Mouse (Mus musculus) lung, embryonic 16.5 days (tissue): ENCODE data around the gene Lpp. TPM values are rescaled to one million over a fixed set of nuclear protein-coding genes. Genes with fewer than 3 reads are reported as not detected.

Experiments used
- ATAC-seq: fragments of 200-750 bp; cut with Nextera tagmentation; 2 replicates; pipeline ENCODE4 v1.8.0; 2017; ENCODE audit warnings: low read depth, mild to moderate bottlenecking, moderate library complexity
- H3K27ac ChIP-seq: fragments of 300-500 bp; sonication (generic); 2 replicates; pipeline ENCODE4 v1.5.1; 2014; ENCODE audit warnings: mild to moderate bottlenecking, control low read depth, low read length
- H3K27me3 ChIP-seq: fragments of 300-500 bp; sonication (generic); 2 replicates; pipeline ENCODE4 v1.6.1; 2014; ENCODE audit warnings: low read depth, low read length, mixed read lengths; ENCODE audit not compliant: control insufficient read depth, insufficient read depth
- H3K36me3 ChIP-seq: fragments of 300-500 bp; sonication (generic); 2 replicates; pipeline ENCODE4 v1.6.1; 2014; ENCODE audit warnings: low read length; ENCODE audit not compliant: control insufficient read depth, insufficient read depth
- H3K4me1 ChIP-seq: fragments of 300-500 bp; sonication (generic); replicated peaks from 2 replicates; pipeline ENCODE4 v1.6.1; 2014; ENCODE audit warnings: low read length, mixed read lengths; ENCODE audit not compliant: control insufficient read depth, insufficient read depth
- H3K4me2 ChIP-seq: fragments of 300-500 bp; sonication (generic); 2 replicates; pipeline ENCODE4 v1.6.1; 2014; ENCODE audit warnings: low read depth, low read length, control low read depth
- H3K4me3 ChIP-seq: fragments of 300-500 bp; sonication (generic); 2 replicates; pipeline ENCODE4 v1.5.1; 2014; ENCODE audit warnings: mild to moderate bottlenecking, low read length, control low read depth
- H3K9ac ChIP-seq: fragments of 300-500 bp; sonication (generic); 2 replicates; pipeline ENCODE4 v1.6.1; 2014; ENCODE audit warnings: low read length, control low read depth
- H3K9me3 ChIP-seq: fragments of 300-500 bp; sonication (generic); 2 replicates; pipeline ENCODE4 v1.6.1; 2016; ENCODE audit warnings: low read length; ENCODE audit not compliant: control insufficient read depth
- WGBS: fragments of 180-500 bp; shearing (Covaris S2); extraction: QIAGEN DNeasy Blood & Tissue Kit; methylation state at CpG from one replicate; pipeline ENCODE4 v1.1.7; 2014; 5-methylcytosine and 5-hydroxymethylcytosine counted together
- polyA plus RNA-seq: library from polyadenylated mRNA; unstranded; fragments of >200 nt; fragmentation: Nextera tagmentation; extraction: Ambion mirVana; gene quantifications from 2 replicates; pipeline ENCODE4 v1.2.1, GENCODE M21; 2015

Lpp gene
- polyA plus RNA-seq, 1 experiment from 2014 or later: 76.8 TPM

DNA sequence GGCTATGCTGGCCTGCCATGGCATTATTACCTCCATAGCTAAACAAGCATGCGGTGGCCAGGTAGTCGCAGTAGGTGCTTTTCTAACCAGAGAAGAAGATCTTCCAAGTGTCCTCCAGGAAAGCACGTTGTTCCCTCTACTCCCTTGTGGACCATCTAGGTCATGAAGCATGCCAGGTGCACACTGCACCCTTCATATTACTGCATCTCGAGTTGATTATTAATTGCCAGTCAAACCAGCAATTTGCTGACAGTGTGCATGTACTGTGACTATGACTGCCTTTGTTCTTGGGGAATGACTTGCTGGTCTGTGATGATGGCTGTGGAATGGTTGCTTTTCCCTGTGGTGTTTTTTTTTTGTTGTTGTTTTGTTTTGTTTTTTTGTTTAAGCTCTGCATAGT lies 45.1 kb downstream of the Lpp start:
- WGBS: 80% methylated on average over 4 of the region's 4 CpGs
- Histone ChIP-seq H3K27me3 (no peaks in the 10 kb centered on the region), H3K4me2 (no peak overlapping the region), H3K4me1 (peaks cover 31% of the 10 kb centered on the region), H3K9me3 (no peaks in the 10 kb centered on the region), H3K36me3 (no peaks in the 10 kb centered on the region), H3K4me3 (no peak overlapping the region), H3K27ac (no peak overlapping the region), H3K9ac (no peak overlapping the region)
- ATAC-seq: no peak

DNA sequence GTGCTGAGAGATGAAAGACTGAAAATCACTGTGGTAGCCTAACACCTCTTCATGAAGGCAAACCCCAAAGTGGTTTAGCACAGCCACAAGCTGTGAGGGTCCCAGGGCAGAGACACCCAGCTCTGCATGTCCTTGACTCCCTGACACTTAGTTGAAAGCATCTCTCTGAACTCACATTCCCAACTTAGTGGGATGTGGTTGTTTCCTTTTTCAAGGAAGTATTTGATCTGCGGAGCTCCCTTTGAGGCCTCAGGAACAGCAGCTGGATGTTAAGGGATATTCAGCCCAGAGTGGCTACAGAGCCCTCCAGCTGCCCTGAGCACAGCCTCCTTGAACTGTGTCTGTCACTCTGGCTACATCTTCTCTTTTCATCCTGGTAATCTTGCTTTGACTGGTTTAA lies 48.0 kb downstream of the Lpp start:
- Histone ChIP-seq H3K27me3 (no peaks in the 10 kb centered on the region), H3K4me1 (peaks cover 15% of the 10 kb centered on the region), H3K27ac (peak overlapping the region; percentile 12; the same call in 1 of the 2 replicates), H3K4me2 (no peak overlapping the region), H3K36me3 (peaks cover 4% of the 10 kb centered on the region), H3K9me3 (no peaks in the 10 kb centered on the region), H3K9ac (no peak overlapping the region), H3K4me3 (no peak overlapping the region)
- WGBS: 17% methylated on average over 1 of the region's 1 CpGs
- no peak for ATAC-seq

DNA sequence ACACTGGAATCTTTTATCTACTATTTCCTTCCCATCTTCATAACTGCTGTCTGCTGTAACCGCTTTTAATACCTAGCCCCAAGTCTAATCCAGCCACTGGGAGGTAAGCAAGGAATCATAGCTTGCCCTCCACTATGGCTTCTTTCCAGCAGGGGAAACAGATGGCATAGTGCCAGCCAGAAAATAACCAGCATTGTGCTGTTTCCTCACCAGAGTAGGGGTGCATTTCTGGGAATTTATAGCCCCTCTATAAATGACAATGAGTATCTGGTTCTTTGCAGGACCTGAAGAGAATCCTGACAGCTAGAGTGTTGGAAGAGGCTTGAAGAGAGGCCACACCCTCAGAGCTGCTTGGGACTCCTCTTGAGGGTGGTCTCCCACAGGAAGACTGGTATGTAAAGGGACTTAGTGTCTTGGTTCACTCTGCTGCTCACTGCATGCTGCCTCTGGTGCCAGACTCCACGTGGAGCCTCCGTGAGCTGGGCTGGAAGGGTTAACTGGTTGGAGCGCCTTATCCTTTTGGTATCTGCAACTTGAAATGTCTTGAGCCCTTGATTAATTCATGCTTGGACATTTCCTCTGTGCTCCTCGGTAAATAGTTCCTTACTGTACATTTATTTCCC lies 49.3 kb downstream of the Lpp start:
- no peaks in the 10 kb centered on the region for H3K9me3 ChIP-seq
- H3K36me3 ChIP-seq: peaks cover 4% of the 10 kb centered on the region
- no peak overlapping the region for H3K4me2 ChIP-seq
- H3K4me3 ChIP-seq: no peak overlapping the region
- peak overlapping the region; percentile 5; the same call in 1 of the 2 replicates for H3K27ac ChIP-seq
- H3K27me3 ChIP-seq: no peaks in the 10 kb centered on the region
- peak; percentile 24; the same call in 1 of the 2 replicates for ATAC-seq
- peaks cover 17% of the 10 kb centered on the region for H3K4me1 ChIP-seq
- no peak overlapping the region for H3K9ac ChIP-seq
- 28% methylated on average over 5 of the region's 5 CpGs for WGBS

DNA sequence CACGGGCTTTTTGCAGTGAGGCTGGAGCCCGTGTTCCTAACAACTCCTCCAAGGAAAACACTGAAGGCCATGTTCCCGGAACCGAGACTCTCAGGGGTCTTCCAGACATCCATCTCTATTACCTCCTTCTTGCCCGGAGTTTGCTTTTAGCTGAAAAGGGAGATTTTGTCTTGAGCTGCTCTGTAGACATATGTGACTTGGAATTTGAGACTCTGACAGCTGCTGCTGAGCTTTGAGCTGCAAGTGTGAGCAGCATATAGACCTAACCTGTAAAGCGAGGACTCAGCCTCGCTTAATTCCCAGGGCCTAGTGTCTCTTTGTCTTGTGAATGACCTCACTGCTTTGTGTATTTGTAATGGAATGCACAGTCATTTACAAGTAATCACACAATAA lies 49.8 kb downstream of the Lpp start:
- Histone ChIP-seq H3K27ac (peak overlapping the region; percentile 5; the same call in 1 of the 2 replicates), H3K4me2 (no peak overlapping the region), H3K4me1 (peaks cover 22% of the 10 kb centered on the region), H3K27me3 (no peaks in the 10 kb centered on the region), H3K9me3 (no peaks in the 10 kb centered on the region), H3K4me3 (no peak overlapping the region), H3K9ac (no peak overlapping the region), H3K36me3 (peaks cover 4% of the 10 kb centered on the region)
- 32% methylated on average over 7 of the region's 7 CpGs for WGBS
- no peak for ATAC-seq

DNA sequence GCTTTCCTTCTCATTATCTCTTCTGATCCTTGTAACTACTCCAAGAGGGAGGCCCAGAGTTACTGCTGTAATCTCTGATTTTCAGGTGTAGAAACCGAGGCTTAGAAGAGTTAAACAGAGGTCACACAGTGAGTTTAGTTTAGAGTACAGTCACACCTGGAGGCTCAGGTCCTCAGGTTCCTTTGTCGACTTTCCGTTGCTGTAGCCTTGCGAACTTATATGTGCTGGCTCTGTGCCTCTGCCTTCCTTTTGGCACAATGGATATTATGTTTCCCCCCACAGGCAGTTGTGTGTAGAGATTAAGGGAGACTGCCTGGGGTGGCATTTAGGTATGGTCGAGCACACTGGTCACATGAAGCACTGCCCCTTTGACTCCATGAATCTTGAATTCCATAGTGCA lies 50.2 kb downstream of the Lpp start:
- H3K27ac ChIP-seq: no peak overlapping the region
- H3K4me1 ChIP-seq: peaks cover 25% of the 10 kb centered on the region
- peaks cover 4% of the 10 kb centered on the region for H3K36me3 ChIP-seq
- no peaks in the 10 kb centered on the region for H3K27me3 ChIP-seq
- no peaks in the 10 kb centered on the region for H3K9me3 ChIP-seq
- WGBS: 45% methylated on average over 5 of the region's 5 CpGs
- H3K4me3 ChIP-seq: no peak overlapping the region
- H3K9ac ChIP-seq: no peak overlapping the region
- no peak for ATAC-seq
- H3K4me2 ChIP-seq: no peak overlapping the region

DNA sequence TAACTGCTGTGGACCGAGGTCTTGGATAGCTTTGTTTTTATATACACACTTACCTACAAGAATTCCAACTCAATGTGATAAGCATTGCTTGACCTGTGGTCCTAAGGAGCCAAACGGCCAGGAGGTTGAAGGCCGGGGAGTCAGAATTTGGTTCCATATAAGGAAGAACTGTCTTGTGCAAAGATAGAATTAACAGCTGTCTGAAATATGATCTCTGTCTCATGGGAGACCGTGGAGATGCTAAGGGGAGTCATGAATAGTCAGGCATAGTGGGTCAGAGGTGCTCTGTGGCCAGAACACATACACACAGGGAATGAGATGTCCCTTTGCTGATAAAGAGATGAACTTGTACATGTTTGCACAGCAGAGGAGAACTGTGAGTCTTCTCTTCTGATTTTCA lies 51.5 kb downstream of the Lpp start:
- H3K27me3 ChIP-seq: no peaks in the 10 kb centered on the region
- peaks cover 30% of the 10 kb centered on the region for H3K4me1 ChIP-seq
- 44% methylated on average over 4 of the region's 4 CpGs for WGBS
- H3K27ac ChIP-seq: no peak overlapping the region
- no peak overlapping the region for H3K4me3 ChIP-seq
- no peaks in the 10 kb centered on the region for H3K9me3 ChIP-seq
- H3K36me3 ChIP-seq: peaks cover 4% of the 10 kb centered on the region
- H3K4me2 ChIP-seq: no peak overlapping the region
- no peak overlapping the region for H3K9ac ChIP-seq
- no peak for ATAC-seq

DNA sequence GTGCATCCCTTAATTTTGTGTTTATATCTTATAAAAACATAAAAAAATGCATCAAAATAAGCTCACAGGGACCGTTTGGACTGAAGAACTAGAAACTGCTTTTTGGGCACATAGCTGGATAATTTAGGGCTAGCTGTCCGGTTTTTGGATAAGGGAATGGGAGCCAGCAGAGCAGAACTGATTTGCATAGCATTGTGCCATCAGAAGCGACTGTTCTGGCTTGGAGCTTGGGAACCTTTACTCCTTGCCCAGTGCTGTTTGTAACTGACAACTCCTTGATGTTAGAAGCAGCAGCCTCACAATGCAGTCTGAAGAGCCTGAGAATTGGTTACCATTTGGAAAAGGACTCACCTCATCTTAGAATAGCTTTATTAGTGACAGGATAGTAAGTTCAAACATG lies 52.2 kb downstream of the Lpp start:
- H3K4me2 ChIP-seq: no peak overlapping the region
- no peak overlapping the region for H3K27ac ChIP-seq
- 63% methylated on average over 3 of the region's 3 CpGs for WGBS
- H3K9me3 ChIP-seq: no peaks in the 10 kb centered on the region
- H3K36me3 ChIP-seq: peaks cover 4% of the 10 kb centered on the region
- H3K27me3 ChIP-seq: no peaks in the 10 kb centered on the region
- peaks cover 37% of the 10 kb centered on the region for H3K4me1 ChIP-seq
- H3K9ac ChIP-seq: no peak overlapping the region
- H3K4me3 ChIP-seq: no peak overlapping the region
- no peak for ATAC-seq

DNA sequence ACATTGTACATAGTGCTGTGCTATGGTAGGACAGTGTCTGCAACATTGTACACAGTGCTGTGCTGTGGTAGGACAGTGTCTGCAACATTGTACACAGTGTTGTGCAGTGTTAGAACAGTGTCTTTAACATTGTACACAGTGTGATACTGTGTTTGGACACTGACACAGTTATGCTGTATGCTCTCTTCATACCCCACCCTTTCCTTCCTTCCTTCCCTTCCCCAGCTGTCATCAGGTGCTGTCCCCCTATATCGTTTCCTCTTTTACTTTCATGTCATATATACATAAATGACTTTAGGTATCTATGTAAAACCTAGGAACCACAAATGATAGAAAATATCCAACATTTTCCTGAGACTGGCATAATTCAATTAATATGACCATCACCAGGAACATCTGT lies 53.1 kb downstream of the Lpp start:
- no peaks in the 10 kb centered on the region for H3K27me3 ChIP-seq
- ATAC-seq: no peak
- peaks cover 37% of the 10 kb centered on the region for H3K4me1 ChIP-seq
- H3K9me3 ChIP-seq: no peaks in the 10 kb centered on the region
- 58% methylated on average over 1 of the region's 1 CpGs for WGBS
- no peak overlapping the region for H3K4me3 ChIP-seq
- no peak overlapping the region for H3K4me2 ChIP-seq
- peaks cover 4% of the 10 kb centered on the region for H3K36me3 ChIP-seq
- no peak overlapping the region for H3K9ac ChIP-seq
- no peak overlapping the region for H3K27ac ChIP-seq

DNA sequence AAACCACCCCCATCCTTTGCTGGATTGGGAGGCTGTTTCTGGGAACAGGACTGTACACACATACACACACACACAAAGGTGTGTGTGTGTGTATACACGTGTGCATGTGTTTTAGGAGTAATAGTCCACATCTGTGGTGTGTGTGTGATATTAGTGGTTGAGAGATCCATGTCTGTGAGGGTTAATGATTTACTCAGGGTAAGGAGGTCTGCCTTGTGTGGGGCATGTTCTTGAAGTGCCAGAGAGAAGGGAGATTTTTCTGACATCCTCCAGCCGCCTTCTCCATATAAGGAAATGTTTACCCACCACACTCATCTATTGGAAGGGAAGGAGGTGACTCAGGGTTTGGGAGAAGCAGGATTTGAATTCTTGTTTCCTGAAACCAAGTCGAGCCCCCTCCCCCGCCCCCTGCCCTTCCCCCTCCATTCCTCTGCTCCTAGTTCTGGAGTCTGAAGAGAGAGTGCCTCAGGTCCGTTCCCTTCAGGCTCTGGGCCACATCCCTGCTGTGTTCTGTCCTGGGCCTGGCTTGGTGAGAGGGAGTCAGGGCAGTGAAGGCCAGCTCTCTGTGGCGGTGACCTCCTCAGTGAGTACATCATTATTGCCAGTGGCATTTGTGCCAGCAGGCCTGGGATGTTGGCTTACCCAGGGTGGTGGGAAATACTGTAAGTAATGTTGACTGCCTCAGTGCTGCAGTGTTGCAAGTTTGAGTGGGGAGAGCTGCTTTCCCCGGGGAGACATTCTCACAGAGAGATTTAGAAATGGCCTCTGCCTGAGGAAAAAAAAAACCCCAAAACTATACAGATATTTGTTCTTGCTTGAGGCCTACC lies 54.6 kb downstream of the Lpp start:
- Histone ChIP-seq H3K4me2 (peak overlapping the region; percentile 1; the same call in 1 of the 2 replicates), H3K36me3 (peaks cover 4% of the 10 kb centered on the region), H3K27me3 (no peaks in the 10 kb centered on the region), H3K9ac (no peak overlapping the region), H3K4me1 (peaks cover 27% of the 10 kb centered on the region), H3K27ac (peak overlapping the region; percentile 75), H3K9me3 (no peaks in the 10 kb centered on the region), H3K4me3 (no peak overlapping the region)
- peak; percentile 82 for ATAC-seq
- WGBS: 17% methylated on average over 7 of the region's 7 CpGs
